Mouse (Mus musculus) small intestine, adult 2 months (tissue): ENCODE data around the gene Taar1.

ENCODE experiments used
- CTCF ChIP-seq: fragments of 200-500 bp; IDR thresholded peaks from 2 replicates; pipeline ENCODE4 v1.5.1; 2012; ENCODE audit warnings: low read depth, mild to moderate bottlenecking, control low read depth, inconsistent platforms, low read length, moderate library complexity, mixed read lengths; ENCODE audit not compliant: insufficient replicate concordance, insufficient read length; ENCODE audit errors: extremely low read depth
- POLR2A ChIP-seq: fragments of 200-500 bp; IDR thresholded peaks from 2 replicates; pipeline ENCODE4 v1.6.1; 2012; ENCODE audit warnings: low read depth, mild to moderate bottlenecking, control low read depth, inconsistent platforms, low read length, moderate library complexity

- TF ChIP-seq POLR2A (no peak), CTCF (no peak)
These were observed 27.9 kb downstream of the Taar1 start for GRCm38 (mm10) chr10:23948026-23948425.
